Mouse (Mus musculus) MN1 (cell line): ENCODE results near the gene Zswim8.
"Not testable (repeated sequence)": the region's sequence is repeated elsewhere in the genome, so short reads cannot be mapped to it uniquely, and the experiment has no call there.

ENCODE experiments used
- DNase-seq: peaks from one replicate; pipeline ENCODE4 v3.0.0-alpha.2; 2016; ENCODE audit warnings: low spot score

Zswim8 gene

GRCm38 (mm10) chr14:20694185-20694883 lies 13.0 kb upstream of the Zswim8 start:
- DNase-seq, result no peak

- DNase-seq, result peak; percentile 73
These were observed 12.2 kb upstream of the Zswim8 start, which contains the start of gene Fut11 for GRCm38 (mm10) chr14:20694884-20695760. Fut11 (plus strand) TSS chr14:20694968.

- no peak for DNase-seq
These were observed 11.4 kb upstream of the Zswim8 start for GRCm38 (mm10) chr14:20695761-20696520.

GRCm38 (mm10) chr14:20696986-20697385 lies 10.4 kb upstream of the Zswim8 start:
- DNase-seq, result peak; percentile 52

GRCm38 (mm10) chr14:20698515-20698914 lies 8.8 kb upstream of the Zswim8 start:
- DNase-seq, result no peak

- DNase-seq, result no peak
These were observed 7.0 kb upstream of the Zswim8 start for GRCm38 (mm10) chr14:20700362-20700761.

- no peak for DNase-seq
These were observed 5.8 kb upstream of the Zswim8 start for GRCm38 (mm10) chr14:20701554-20701953.

GRCm38 (mm10) chr14:20702096-20702740 lies 5.1 kb upstream of the Zswim8 start:
- DNase-seq, result no peak

GRCm38 (mm10) chr14:20702741-20703381 lies 4.5 kb upstream of the Zswim8 start, which contains the start of gene Chchd1:
Chchd1 (plus strand) TSS chr14:20703006.
- peak; percentile 82 for DNase-seq

GRCm38 (mm10) chr14:20703461-20703860 lies 3.9 kb upstream of the Zswim8 start:
- not testable (repeated sequence) for DNase-seq

- DNase-seq, result no peak
These were observed 887 bp downstream of the Zswim8 start for GRCm38 (mm10) chr14:20708239-20708638.

- no peak for DNase-seq
These were observed 6.5 kb downstream of the Zswim8 start for GRCm38 (mm10) chr14:20713832-20714231.

- no peak for DNase-seq
These were observed 11.1 kb downstream of the Zswim8 start for GRCm38 (mm10) chr14:20718443-20718842.

GRCm38 (mm10) chr14:20719767-20720166 lies 12.4 kb downstream of the Zswim8 start:
- DNase-seq, result no peak

GRCm38 (mm10) chr14:20721371-20721770 lies 14.0 kb downstream of the Zswim8 start:
- no peak for DNase-seq

- DNase-seq, result no peak
These were observed 15.7 kb downstream of the Zswim8 start for GRCm38 (mm10) chr14:20723006-20723405.

GRCm38 (mm10) chr14:20724043-20724442 lies 16.7 kb downstream of the Zswim8 start:
- DNase-seq, result peak; percentile 61

- DNase-seq, result no peak
These were observed 18.4 kb downstream of the Zswim8 start for GRCm38 (mm10) chr14:20725660-20726339.

- no peak for DNase-seq
These were observed 22.5 kb downstream of the Zswim8 start for GRCm38 (mm10) chr14:20729871-20730270.

GRCm38 (mm10) chr14:20730853-20731602 lies 23.7 kb downstream of the Zswim8 start:
- DNase-seq, result no peak
